Mouse (Mus musculus): ENCODE results near the gene Gm21976. TPM values are rescaled to one million over a fixed set of nuclear protein-coding genes. Genes with fewer than 3 reads are reported as not detected.

The Gm21976 gene
- 0.36 and 0.49 TPM in 2 replicates for polyA plus RNA-seq (2012; rRNA removed)

DNA sequence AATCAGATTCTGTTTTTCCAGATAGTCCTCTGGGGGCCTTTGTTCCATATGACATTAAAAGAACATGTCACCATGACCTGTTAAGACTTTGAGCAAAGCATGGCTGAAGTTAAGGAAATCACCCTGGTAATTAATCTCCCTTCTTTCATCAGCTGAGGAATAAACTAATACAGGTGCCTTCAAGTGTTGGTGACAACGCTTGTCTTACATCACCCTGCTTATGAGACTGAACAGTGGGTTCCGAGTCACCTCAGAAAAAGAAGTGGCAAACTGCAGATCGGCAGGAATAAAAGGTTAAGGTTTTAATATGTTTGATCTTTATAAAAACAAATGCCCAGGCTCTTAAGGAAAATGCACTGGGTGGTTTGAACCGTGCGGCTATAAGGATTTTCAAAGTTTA, at the start of gene Gm21976:
Gm21976 (plus strand) TSS at position 202 of the 400 bp plus-strand sequence.
- no peak for TF ChIP-seq CTCF (IDR thresholded peaks at IDR 0.05; ENCODE audit: control insufficient read depth, insufficient read depth, insufficient replicate concordance, low read depth, low read length)
- no peak for TF ChIP-seq POLR2A (IDR thresholded peaks at IDR 0.05; ENCODE audit: control insufficient read depth, low read depth, low read length)
- Histone ChIP-seq H3K4me3 (ENCODE audit: control insufficient read depth, low read depth, low read length) (no peak within 1 kb of the TSS), H3K36me3 (ENCODE audit: control insufficient read depth, insufficient read depth, low read length) (no peaks in the 10 kb centered on the region), H3K4me1 (ENCODE audit: control insufficient read depth, insufficient read depth, low read length) (no peaks in the 10 kb centered on the region), H3K27me3 (ENCODE audit: control insufficient read depth, insufficient read depth, low read length) (no peaks in the 10 kb centered on the region), H3K27ac (ENCODE audit: control insufficient read depth, insufficient read depth, low read depth, low read length) (no peak within 1 kb of the TSS)

GRCm38 (mm10) chr13:98230511-98230910, 49.2 kb upstream of the Gm21976 start:
- Histone ChIP-seq H3K27ac (ENCODE audit: control insufficient read depth, insufficient read depth, low read depth, low read length) (no peak overlapping the region), H3K4me1 (ENCODE audit: control insufficient read depth, insufficient read depth, low read length) (no peaks in the 10 kb centered on the region), H3K27me3 (ENCODE audit: control insufficient read depth, insufficient read depth, low read length) (no peaks in the 10 kb centered on the region), H3K4me3 (ENCODE audit: control insufficient read depth, low read depth, low read length) (no peak overlapping the region), H3K36me3 (ENCODE audit: control insufficient read depth, insufficient read depth, low read length) (no peaks in the 10 kb centered on the region)
- TF ChIP-seq POLR2A (IDR thresholded peaks at IDR 0.05; ENCODE audit: control insufficient read depth, low read depth, low read length) = no peak
- no peak for TF ChIP-seq CTCF (IDR thresholded peaks at IDR 0.05; ENCODE audit: control insufficient read depth, insufficient read depth, insufficient replicate concordance, low read depth, low read length)

GRCm38 (mm10) chr13:98235451-98235850, 44.2 kb upstream of the Gm21976 start:
- TF ChIP-seq CTCF (IDR thresholded peaks at IDR 0.05; ENCODE audit: control insufficient read depth, insufficient read depth, insufficient replicate concordance, low read depth, low read length) (no peak), POLR2A (IDR thresholded peaks at IDR 0.05; ENCODE audit: control insufficient read depth, low read depth, low read length) (no peak)
- H3K36me3 ChIP-seq (ENCODE audit: control insufficient read depth, insufficient read depth, low read length) = no peaks in the 10 kb centered on the region
- no peaks in the 10 kb centered on the region for H3K4me1 ChIP-seq (ENCODE audit: control insufficient read depth, insufficient read depth, low read length)

GRCm38 (mm10) chr13:98239978-98240641, 39.6 kb upstream of the Gm21976 start:
- Histone ChIP-seq H3K27ac (ENCODE audit: control insufficient read depth, insufficient read depth, low read depth, low read length) (no peak overlapping the region), H3K4me3 (ENCODE audit: control insufficient read depth, low read depth, low read length) (no peak overlapping the region), H3K36me3 (ENCODE audit: control insufficient read depth, insufficient read depth, low read length) (no peaks in the 10 kb centered on the region), H3K27me3 (ENCODE audit: control insufficient read depth, insufficient read depth, low read length) (no peaks in the 10 kb centered on the region), H3K4me1 (ENCODE audit: control insufficient read depth, insufficient read depth, low read length) (no peaks in the 10 kb centered on the region)
- TF ChIP-seq CTCF (IDR thresholded peaks at IDR 0.05; ENCODE audit: control insufficient read depth, insufficient read depth, insufficient replicate concordance, low read depth, low read length) (peak; percentile 44; the same call in 1 of the 2 replicates), POLR2A (IDR thresholded peaks at IDR 0.05; ENCODE audit: control insufficient read depth, low read depth, low read length) (no peak)

More at GRCm38 (mm10) chr13:98235451-98235850, 44.2 kb upstream of the Gm21976 start:
- Histone ChIP-seq H3K27ac (ENCODE audit: control insufficient read depth, insufficient read depth, low read depth, low read length) (no peak overlapping the region), H3K4me3 (ENCODE audit: control insufficient read depth, low read depth, low read length) (no peak overlapping the region), H3K27me3 (ENCODE audit: control insufficient read depth, insufficient read depth, low read length) (no peaks in the 10 kb centered on the region)

GRCm38 (mm10) chr13:98241531-98242282, 38.0 kb upstream of the Gm21976 start:
- no peak for TF ChIP-seq CTCF (IDR thresholded peaks at IDR 0.05; ENCODE audit: control insufficient read depth, insufficient read depth, insufficient replicate concordance, low read depth, low read length)
- no peak for TF ChIP-seq POLR2A (IDR thresholded peaks at IDR 0.05; ENCODE audit: control insufficient read depth, low read depth, low read length)
- H3K4me3 ChIP-seq (ENCODE audit: control insufficient read depth, low read depth, low read length) = no peak overlapping the region

GRCm38 (mm10) chr13:98244571-98245350, 34.9 kb upstream of the Gm21976 start:
- Histone ChIP-seq H3K4me1 (ENCODE audit: control insufficient read depth, insufficient read depth, low read length) (no peaks in the 10 kb centered on the region), H3K27me3 (ENCODE audit: control insufficient read depth, insufficient read depth, low read length) (no peaks in the 10 kb centered on the region), H3K36me3 (ENCODE audit: control insufficient read depth, insufficient read depth, low read length) (no peaks in the 10 kb centered on the region; the same call in 1 of the 2 replicates), H3K4me3 (ENCODE audit: control insufficient read depth, low read depth, low read length) (no peak overlapping the region), H3K27ac (ENCODE audit: control insufficient read depth, insufficient read depth, low read depth, low read length) (no peak overlapping the region)
- TF ChIP-seq CTCF (IDR thresholded peaks at IDR 0.05; ENCODE audit: control insufficient read depth, insufficient read depth, insufficient replicate concordance, low read depth, low read length) (no peak), POLR2A (IDR thresholded peaks at IDR 0.05; ENCODE audit: control insufficient read depth, low read depth, low read length) (no peak)

More at GRCm38 (mm10) chr13:98241531-98242282, 38.0 kb upstream of the Gm21976 start:
- H3K27ac ChIP-seq (ENCODE audit: control insufficient read depth, insufficient read depth, low read depth, low read length) = no peak overlapping the region
- H3K4me1 ChIP-seq (ENCODE audit: control insufficient read depth, insufficient read depth, low read length) = no peaks in the 10 kb centered on the region
- H3K36me3 ChIP-seq (ENCODE audit: control insufficient read depth, insufficient read depth, low read length) = no peaks in the 10 kb centered on the region
- no peaks in the 10 kb centered on the region for H3K27me3 ChIP-seq (ENCODE audit: control insufficient read depth, insufficient read depth, low read length)

DNA sequence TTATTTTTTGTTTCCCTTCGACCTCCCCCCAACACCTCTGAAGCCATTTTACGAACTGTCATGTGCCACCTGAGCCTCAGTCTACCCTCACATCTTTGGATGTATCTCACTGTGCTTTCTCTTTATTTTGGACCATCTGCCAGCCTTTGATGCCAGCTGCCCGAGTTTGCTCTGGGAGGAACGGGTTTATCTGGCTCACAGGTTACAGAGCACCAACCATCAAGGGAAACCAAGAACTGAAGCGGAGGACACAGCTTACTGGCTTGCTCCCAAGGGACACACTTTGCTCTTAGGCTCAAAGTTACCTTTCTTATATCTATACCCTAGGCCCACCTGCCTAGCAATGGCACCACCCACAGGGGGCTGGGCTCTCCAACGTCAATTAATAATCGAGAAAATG, 34.3 kb upstream of the Gm21976 start:
- Histone ChIP-seq H3K27ac (ENCODE audit: control insufficient read depth, insufficient read depth, low read depth, low read length) (no peak overlapping the region), H3K27me3 (ENCODE audit: control insufficient read depth, insufficient read depth, low read length) (no peaks in the 10 kb centered on the region), H3K4me1 (ENCODE audit: control insufficient read depth, insufficient read depth, low read length) (no peaks in the 10 kb centered on the region), H3K4me3 (ENCODE audit: control insufficient read depth, low read depth, low read length) (no peak overlapping the region), H3K36me3 (ENCODE audit: control insufficient read depth, insufficient read depth, low read length) (no peaks in the 10 kb centered on the region; the same call in 1 of the 2 replicates)
- TF ChIP-seq CTCF (IDR thresholded peaks at IDR 0.05; ENCODE audit: control insufficient read depth, insufficient read depth, insufficient replicate concordance, low read depth, low read length) (no peak), POLR2A (IDR thresholded peaks at IDR 0.05; ENCODE audit: control insufficient read depth, low read depth, low read length) (no peak)
